Mouse (Mus musculus) cerebellum, postnatal 4 days (tissue): ENCODE measurements around the gene Ttf2.
A peak's percentile ranks its signal among the peaks of the same experiment; 100 is the strongest.

Source experiments
- DNase-seq, 2 experiments: peaks; one replicate each; pipeline ENCODE4 v3.0.0; 2022; ENCODE audit warnings: low spot score in 2 of 2, mixed read lengths in 1 of 2

The Ttf2 gene

GRCm38 (mm10) chr3:100911498-100912213 lies 57.8 kb downstream of the Ttf2 start:
- no peak for DNase-seq

GRCm38 (mm10) chr3:100911026-100911425 lies 58.4 kb downstream of the Ttf2 start:
- DNase-seq: no peak

GRCm38 (mm10) chr3:100910621-100911020 lies 58.8 kb downstream of the Ttf2 start:
- no peak for DNase-seq

GRCm38 (mm10) chr3:100908594-100908993 lies 60.9 kb downstream of the Ttf2 start:
- no peak for DNase-seq

- DNase-seq: peak in 1 of 2 experiments; percentile 11
Measured at GRCm38 (mm10) chr3:100906916-100907315, 62.5 kb downstream of the Ttf2 start.

- DNase-seq: no peak
Measured at GRCm38 (mm10) chr3:100906128-100906527, 63.3 kb downstream of the Ttf2 start.

- DNase-seq: no peak
Measured at GRCm38 (mm10) chr3:100895500-100895899, 74.0 kb downstream of the Ttf2 start.

- no peak for DNase-seq
Measured at GRCm38 (mm10) chr3:100892383-100893335, 76.8 kb downstream of the Ttf2 start.

GRCm38 (mm10) chr3:100890406-100890805 lies 79.1 kb downstream of the Ttf2 start:
- no peak for DNase-seq

GRCm38 (mm10) chr3:100889234-100889633 lies 80.2 kb downstream of the Ttf2 start:
- no peak for DNase-seq
